Mouse (Mus musculus) erythroid progenitor cell, adult 5-6 weeks (primary cell): ENCODE measurements around the gene 3110009E18Rik. TPM values are rescaled to one million over a fixed set of nuclear protein-coding genes. Genes with fewer than 3 reads are reported as not detected.

ENCODE experiments used
- ATAC-seq: replicated peaks from 2 replicates; pipeline ENCODE4 v1.8.0; 2016; ENCODE audit warnings: moderate number of reproducible peaks, mild to moderate bottlenecking, moderate TSS enrichment, inconsistent platforms; ENCODE audit not compliant: poor library complexity, low FRiP score, severe bottlenecking
- total RNA-seq, 2 experiments: library from RNA; stranded (forward) in 1 of 2; stranded (reverse) in 1 of 2; fragments of 150-400 nt in 1 of 2; fragments of 186-747, 209-891 nt in 1 of 2; gene quantifications; 2 replicates each; pipeline versions ENCODE4 v1.2.3 to v1.2.4; 2015 to 2017; ENCODE audit warnings: low replicate concordance in 2 of 2

Gene 3110009E18Rik
- 17.3 TPM in 1 of 2 replicates, not detected in the other for total RNA-seq (2015; ENCODE audit: low replicate concordance)
- total RNA-seq (2017; ENCODE audit: low replicate concordance) = not detected in 2 replicates

GRCm38 (mm10) chr1:120120969-120121811 is at the start of gene 3110009E18Rik, which contains the start of gene Dbi:
TSS of gene 3110009E18Rik (plus strand) at chr1:120121187.
TSS of gene Dbi (minus strand) at chr1:120121078.
- peak; percentile 97 for ATAC-seq

- ATAC-seq = no peak
Measured at GRCm38 (mm10) chr1:120072900-120073299, 48.1 kb upstream of the 3110009E18Rik start.

GRCm38 (mm10) chr1:120073519-120074306 is 47.3 kb upstream of the 3110009E18Rik start, which contains the start of gene Tmem37:
TSS of gene Tmem37 (minus strand) at chr1:120074074.
- ATAC-seq = no peak

GRCm38 (mm10) chr1:120074307-120074702 is 46.7 kb upstream of the 3110009E18Rik start:
- no peak for ATAC-seq

GRCm38 (mm10) chr1:120074931-120075330 is 46.1 kb upstream of the 3110009E18Rik start:
- 0 out of 2 replicates have a peak, but pooled peaks have one; percentile 34 for ATAC-seq

- ATAC-seq = no peak
Measured at GRCm38 (mm10) chr1:120075507-120075906, 45.5 kb upstream of the 3110009E18Rik start.

- ATAC-seq = no peak
Measured at GRCm38 (mm10) chr1:120077746-120078410, 43.1 kb upstream of the 3110009E18Rik start.

- no peak for ATAC-seq
Measured at GRCm38 (mm10) chr1:120080632-120081031, 40.4 kb upstream of the 3110009E18Rik start.

- no peak for ATAC-seq
Measured at GRCm38 (mm10) chr1:120082957-120083585, 37.9 kb upstream of the 3110009E18Rik start.

- no peak for ATAC-seq
Measured at GRCm38 (mm10) chr1:120083921-120084517, 37.0 kb upstream of the 3110009E18Rik start.

- no peak for ATAC-seq
Measured at GRCm38 (mm10) chr1:120085696-120086095, 35.3 kb upstream of the 3110009E18Rik start.

GRCm38 (mm10) chr1:120086644-120087043 is 34.3 kb upstream of the 3110009E18Rik start:
- ATAC-seq = no peak

- no peak for ATAC-seq
Measured at GRCm38 (mm10) chr1:120089180-120089579, 31.8 kb upstream of the 3110009E18Rik start.

GRCm38 (mm10) chr1:120090880-120091570 is 30.0 kb upstream of the 3110009E18Rik start:
- ATAC-seq = no peak

GRCm38 (mm10) chr1:120093482-120094134 is 27.4 kb upstream of the 3110009E18Rik start:
- ATAC-seq = peak; percentile 72

GRCm38 (mm10) chr1:120094920-120095319 is 26.1 kb upstream of the 3110009E18Rik start:
- ATAC-seq = no peak

GRCm38 (mm10) chr1:120098327-120098726 is 22.7 kb upstream of the 3110009E18Rik start:
- ATAC-seq = no peak; the same call in 1 of the 2 replicates

GRCm38 (mm10) chr1:120099483-120099882 is 21.5 kb upstream of the 3110009E18Rik start:
- ATAC-seq = no peak
